ENCODE assay signal across 9 mouse cellular contexts in the genomic region with DNA sequence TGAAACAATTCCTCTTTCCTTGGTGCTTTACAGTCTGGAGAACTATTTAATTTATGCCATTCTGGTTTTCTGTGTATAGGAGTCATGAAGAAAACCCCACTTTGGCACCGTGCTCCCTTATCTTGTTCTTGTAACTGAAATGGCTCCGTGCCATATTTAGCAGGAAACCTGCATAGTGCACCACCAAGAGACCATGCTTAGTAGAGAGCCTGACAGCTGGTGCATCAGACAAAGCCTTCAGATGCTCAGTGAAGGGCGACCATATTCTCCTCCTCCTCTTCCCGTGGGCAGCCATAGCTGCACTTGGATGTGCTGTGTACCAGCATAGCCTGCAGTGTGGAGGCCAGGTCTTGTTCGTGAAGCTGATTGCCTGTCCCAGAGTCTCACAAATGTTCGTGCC.
DNase-seq lines count a peak whose midpoint lies in the region; ATAC-seq and TF ChIP-seq lines count a peak whose summit lies in the region.
"Had no signal": no experiment of that assay in that cellular context is flagged by ENCODE, and none has a peak within 500 bp of the region (broad histone marks: within the 10 kb centered on the region; RNA-seq: fewer than 3 reads in every experiment).

No protein-coding gene starts in this region.

- ATAC-seq in intestine, embryonic 15.5 days: peak; percentile 23; the same call in 1 of the 2 replicates
- no peak for ATAC-seq in intestine, embryonic 16.5 days
- ATAC-seq in common myeloid progenitor, adult 5-6 weeks (replicated peaks; ENCODE audit: low read depth, poor library complexity, severe bottlenecking): peak; percentile 92

- no peaks in the 10 kb centered on the region for H3K36me3 ChIP-seq in intestine, embryonic 15.5 days
- no peaks in the 10 kb centered on the region for H3K36me3 ChIP-seq in intestine, embryonic 16.5 days (ENCODE audit: control insufficient read depth, insufficient read depth, low read length)
- peaks cover 0 to 15% of the 10 kb centered on the region in 2 experiments for H3K36me3 ChIP-seq in CH12.LX (replicated peaks in 1 of 2; ENCODE audit: control insufficient read depth in 1 of 2, insufficient read depth in 1 of 2, low read length in 1 of 2)

- no peak overlapping the region for H3K4me2 ChIP-seq in intestine, embryonic 15.5 days (replicated peaks)
- no peak overlapping the region for H3K4me2 ChIP-seq in intestine, embryonic 16.5 days (ENCODE audit: low read depth, low read length)
- H3K4me2 ChIP-seq in CH12.LX (ENCODE audit: insufficient read depth, low read depth, poor library complexity, severe bottlenecking): no peak overlapping the region

- peak; percentile 20 for DNase-seq in CH12.LX (ENCODE audit: extremely low read depth)
- peak in 1 of 2 experiments; percentile 37 for DNase-seq in layer of hippocampus, adult 2 months (ENCODE audit: low spot score in 2 of 2)
- DNase-seq in right cerebral cortex, adult 18-20 months: no peak
- no peak for DNase-seq in urinary bladder, postnatal 25 days (ENCODE audit: low spot score)
- DNase-seq: gastrocnemius, postnatal 10 days had no signal

- H3K79me2 ChIP-seq in CH12.LX (replicated peaks; ENCODE audit: control insufficient read depth, extremely low read depth, insufficient read depth, poor library complexity, severe bottlenecking): no peaks in the 10 kb centered on the region

- H3K4me3 ChIP-seq in intestine, embryonic 15.5 days (replicated peaks): no peak overlapping the region
- H3K4me3 ChIP-seq in intestine, embryonic 16.5 days (ENCODE audit: low read length): no peak overlapping the region
- H3K4me3 ChIP-seq in CH12.LX (replicated peaks in 1 of 3; ENCODE audit: low read depth in 2 of 3, low read length in 2 of 3, poor library complexity in 1 of 3): no peak overlapping the region
- H3K4me3 ChIP-seq in layer of hippocampus, adult 2 months: no peak overlapping the region

- H3K9ac ChIP-seq in intestine, embryonic 15.5 days: no peak overlapping the region
- H3K9ac ChIP-seq in intestine, embryonic 16.5 days (ENCODE audit: low read depth, low read length): no peak overlapping the region
- H3K9ac ChIP-seq in CH12.LX (ENCODE audit: insufficient read depth, low read depth): no peak overlapping the region

- 0 out of 2 replicates have a peak, but pooled peaks cover 2% of the 10 kb centered on the region for H3K4me1 ChIP-seq in intestine, embryonic 15.5 days (replicated peaks)
- H3K4me1 ChIP-seq in intestine, embryonic 16.5 days (ENCODE audit: control insufficient read depth, insufficient read depth, low read length): 0 out of 2 replicates have a peak, but pooled peaks cover 3% of the 10 kb centered on the region
- peaks cover 2 to 21% of the 10 kb centered on the region in 2 experiments for H3K4me1 ChIP-seq in CH12.LX (ENCODE audit: control insufficient read depth in 1 of 2, insufficient read depth in 2 of 2)

- WGBS in intestine, embryonic 15.5 days: 77% methylated on average over 6 of the region's 6 CpGs
- WGBS in intestine, embryonic 16.5 days: 73% methylated on average over 6 of the region's 6 CpGs

- no peak for TF ChIP-seq POLR2A in CH12.LX (IDR thresholded peaks at IDR 0.05; ENCODE audit: low read depth, low read length)

- H3K27me3 ChIP-seq in intestine, embryonic 15.5 days (replicated peaks): no peaks in the 10 kb centered on the region
- H3K27me3 ChIP-seq in intestine, embryonic 16.5 days (replicated peaks; ENCODE audit: control insufficient read depth, insufficient read depth, low read length): no peaks in the 10 kb centered on the region
- no peaks in the 10 kb centered on the region for H3K27me3 ChIP-seq in CH12.LX (replicated peaks)

- in situ Hi-C loops in CH12.LX (cut with MboI; ENCODE audit: low pct_ligation_motif_present, low pct_unique_long_range_greater_than_20kb, low sequenced_read_pairs): no loop called here

- TF ChIP-seq RAD21 in CH12.LX (IDR thresholded peaks at IDR 0.05; ENCODE audit: low read depth, low read length): no peak

- TF ChIP-seq EP300 in CH12.LX (IDR thresholded peaks at IDR 0.05; ENCODE audit: low read length): no peak

- H3K27ac ChIP-seq in intestine, embryonic 15.5 days: no peak overlapping the region
- H3K27ac ChIP-seq in intestine, embryonic 16.5 days (ENCODE audit: low read length): no peak overlapping the region
- no peak overlapping the region for H3K27ac ChIP-seq in CH12.LX (ENCODE audit: insufficient read depth, low read depth)
- peak overlapping the region; percentile 65 for H3K27ac ChIP-seq in layer of hippocampus, adult 2 months
- H3K27ac ChIP-seq: macrophage had no signal

- H3K9me3 ChIP-seq in intestine, embryonic 15.5 days: no peaks in the 10 kb centered on the region
- H3K9me3 ChIP-seq in intestine, embryonic 16.5 days (ENCODE audit: control insufficient read depth, low read length): no peaks in the 10 kb centered on the region
- no peaks in the 10 kb centered on the region for H3K9me3 ChIP-seq in CH12.LX (replicated peaks; ENCODE audit: low read length)

- TF ChIP-seq CTCF in CH12.LX (conservative IDR thresholded peaks at IDR 0.05 in 1 of 2, IDR thresholded peaks at IDR 0.05 in 1 of 2; ENCODE audit: low read depth in 2 of 2, low read length in 2 of 2): no peak
- TF ChIP-seq CTCF in layer of hippocampus, adult 2 months (conservative IDR thresholded peaks at IDR 0.05): no peak

- dilution Hi-C loops in CH12.LX (cut with MboI; ENCODE audit: extremely low pct_ligation_motif_present, extremely low pct_unique_long_range_greater_than_20kb, low sequenced_read_pairs): no loop called here

TF ChIP-seq in CH12.LX, 34 proteins besides CTCF, POLR2A, EP300 and RAD21:
- TF ChIP-seq IRF4 (IDR thresholded peaks at IDR 0.05; ENCODE audit: low read depth, low read length): no peak
- TF ChIP-seq CHD2 (IDR thresholded peaks at IDR 0.05; ENCODE audit: low read length): no peak
- TF ChIP-seq MAX (IDR thresholded peaks at IDR 0.05; ENCODE audit: low read length): no peak
- no peak for TF ChIP-seq USF2 (conservative IDR thresholded peaks at IDR 0.05; ENCODE audit: low read depth, low read length)
- no peak for TF ChIP-seq PAX5 (IDR thresholded peaks at IDR 0.05; ENCODE audit: low read length)
- no peak for TF ChIP-seq E2F4 (IDR thresholded peaks at IDR 0.05; ENCODE audit: insufficient replicate concordance, low read depth, low read length)
- TF ChIP-seq TCF12 (IDR thresholded peaks at IDR 0.05; ENCODE audit: low read depth, low read length): no peak
- TF ChIP-seq USF1 (IDR thresholded peaks at IDR 0.05; ENCODE audit: low read depth, low read length): no peak
- TF ChIP-seq HCFC1 (IDR thresholded peaks at IDR 0.05; ENCODE audit: low read depth, low read length): no peak
- TF ChIP-seq ZC3H11A (IDR thresholded peaks at IDR 0.05; ENCODE audit: low read depth, low read length): no peak
- no peak for TF ChIP-seq JUN (IDR thresholded peaks at IDR 0.05; ENCODE audit: insufficient read depth, low read depth, low read length)
- no peak for TF ChIP-seq ZKSCAN1 (IDR thresholded peaks at IDR 0.05; ENCODE audit: borderline replicate concordance, low read depth, low read length)
- no peak for TF ChIP-seq ELF1 (IDR thresholded peaks at IDR 0.05; ENCODE audit: low read depth, low read length)
- TF ChIP-seq NRF1 (IDR thresholded peaks at IDR 0.05; ENCODE audit: low read depth, low read length): no peak
- TF ChIP-seq TBP (conservative IDR thresholded peaks at IDR 0.05; ENCODE audit: low read depth, low read length): no peak
- TF ChIP-seq KAT2A (IDR thresholded peaks at IDR 0.05; ENCODE audit: insufficient replicate concordance, low read length): no peak
- no peak for TF ChIP-seq SIN3A (IDR thresholded peaks at IDR 0.05; ENCODE audit: low read length)
- TF ChIP-seq JUND (conservative IDR thresholded peaks at IDR 0.05; ENCODE audit: low read depth, low read length): no peak
- TF ChIP-seq NELFE (IDR thresholded peaks at IDR 0.05; ENCODE audit: low read depth, low read length): no peak
